Mouse (Mus musculus): Measurements from ENCODE around the gene Zfhx3.

The Zfhx3 gene

DNA sequence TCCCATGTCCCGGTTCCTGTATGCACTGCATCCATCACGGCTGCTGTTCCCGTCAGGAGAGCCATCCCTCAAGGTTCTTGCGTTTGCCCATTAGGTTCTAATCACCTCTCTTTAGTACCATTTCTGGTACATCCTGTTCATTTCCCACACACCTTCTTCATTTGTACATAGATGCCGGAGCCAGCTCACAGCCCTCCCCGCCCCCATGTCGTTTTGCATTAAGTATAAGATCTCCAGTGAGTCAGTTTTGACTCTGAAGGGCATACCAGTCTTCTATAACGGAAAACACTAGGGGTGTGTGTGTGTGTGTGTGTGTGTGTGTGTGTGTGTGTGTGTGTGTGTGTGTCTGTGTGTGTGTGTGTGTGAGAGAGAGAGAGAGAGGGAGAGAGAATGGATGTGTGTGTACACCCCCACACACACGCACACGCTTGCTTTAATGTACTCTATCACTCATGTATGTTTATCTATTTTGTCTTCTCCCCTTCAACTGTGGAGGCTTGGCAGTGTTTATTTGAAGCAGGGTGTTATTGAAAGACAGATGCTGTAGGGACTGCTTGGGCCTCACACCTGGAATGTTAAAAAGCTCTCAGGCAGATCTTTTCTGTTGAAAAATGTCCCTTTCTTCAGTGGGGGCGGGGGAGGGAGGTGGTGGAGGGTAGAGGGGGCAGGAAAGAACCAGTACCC lies 962.0 kb downstream of the Zfhx3 start:
- DNase-seq = no peak

DNA sequence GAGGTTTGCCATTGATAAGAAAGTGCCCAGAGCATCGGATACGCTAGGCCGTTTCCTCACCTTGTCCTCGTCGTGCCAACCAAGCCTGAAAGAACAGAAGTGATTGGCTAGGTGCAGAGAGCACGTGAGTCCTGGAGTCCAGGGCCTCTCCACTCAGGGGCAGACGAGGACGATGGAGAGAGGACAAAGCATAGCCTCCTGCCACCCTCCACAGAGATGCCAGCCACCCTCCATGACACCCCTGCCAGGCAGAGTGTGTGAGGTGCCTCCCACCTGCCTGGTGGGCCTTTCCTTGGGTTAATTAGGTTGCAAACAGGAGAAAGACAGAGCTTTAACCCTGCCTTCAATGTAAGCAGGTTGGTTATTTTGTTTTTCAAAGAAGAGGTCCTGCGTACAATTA lies 965.6 kb downstream of the Zfhx3 start:
- DNase-seq = no peak

DNA sequence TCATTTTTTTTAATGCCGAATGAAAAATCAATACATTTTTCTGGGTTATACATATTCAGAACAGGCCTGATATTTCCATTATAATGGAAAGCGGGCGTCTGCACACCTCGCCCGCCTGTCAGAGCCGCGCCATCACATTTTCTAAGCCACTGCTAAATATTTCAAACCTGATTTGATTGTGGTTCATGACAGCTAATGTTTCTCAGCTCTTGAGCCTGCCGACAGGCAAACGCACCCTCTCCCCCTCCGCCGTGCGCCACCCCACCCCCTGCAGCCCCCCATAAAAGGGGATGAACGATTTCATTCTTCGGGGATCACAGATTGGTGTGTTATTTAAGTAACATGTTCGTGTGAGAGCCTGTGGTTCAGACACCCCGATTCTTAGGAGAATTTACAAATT lies 966.1 kb downstream of the Zfhx3 start:
- DNase-seq = no peak

DNA sequence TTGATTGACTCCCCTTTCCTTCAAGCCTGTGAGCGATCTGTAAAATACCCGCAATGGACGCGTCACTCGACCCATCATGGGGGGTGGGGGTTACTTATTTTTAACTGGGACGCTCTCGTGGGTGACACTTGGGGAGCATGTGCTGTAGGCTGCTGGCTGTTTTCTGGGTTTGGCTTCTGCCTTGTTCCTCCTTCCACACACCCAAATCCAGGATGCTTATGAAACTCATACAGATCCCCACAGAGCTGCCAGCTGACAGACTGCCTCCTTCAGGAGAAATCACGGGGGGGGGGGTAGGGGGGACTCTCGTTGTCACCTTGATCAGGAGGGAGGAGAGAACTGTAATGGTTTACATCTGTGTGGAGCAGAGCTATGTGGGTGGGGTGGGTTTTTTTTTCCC lies 966.6 kb downstream of the Zfhx3 start:
- DNase-seq = no peak

DNA sequence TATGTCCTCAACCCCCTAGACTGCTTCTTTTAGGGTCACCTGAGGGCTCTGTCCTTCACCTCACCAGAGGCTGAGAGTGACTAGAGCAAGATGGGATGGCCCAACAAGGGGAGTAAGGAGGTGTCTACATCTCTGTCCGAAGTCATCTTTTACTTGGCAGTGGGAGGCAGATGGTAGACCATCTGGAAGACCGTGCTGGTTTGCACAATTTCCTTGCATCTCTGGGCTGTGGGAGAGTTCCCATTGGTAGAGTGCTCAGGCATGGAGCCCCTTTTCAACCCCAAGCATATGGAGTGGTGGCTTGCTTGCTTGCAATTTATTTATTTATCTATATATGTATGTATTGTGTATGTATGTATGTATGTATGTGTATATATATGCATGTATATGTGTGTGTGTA lies 967.0 kb downstream of the Zfhx3 start:
- DNase-seq = no peak

DNA sequence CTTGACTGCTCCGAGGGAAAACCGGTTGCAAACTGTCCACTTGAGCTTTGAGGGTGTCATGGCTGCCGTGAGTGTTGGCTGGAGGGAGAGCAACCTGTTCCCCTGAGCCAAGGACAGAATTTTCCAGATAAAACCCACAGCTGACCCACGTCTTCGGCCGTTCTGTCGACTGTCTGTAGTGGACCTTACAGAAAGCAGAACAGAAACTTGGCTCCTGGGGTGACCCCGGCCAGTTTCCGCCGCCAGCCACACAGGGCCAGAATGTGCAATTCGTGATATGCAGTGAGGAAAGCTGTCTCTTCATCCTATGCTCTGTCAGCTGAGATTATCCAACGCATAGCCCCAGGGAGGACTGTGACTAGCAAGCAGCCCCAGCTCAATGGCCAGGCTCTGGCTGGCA lies 968.4 kb downstream of the Zfhx3 start:
- no peak for DNase-seq

DNA sequence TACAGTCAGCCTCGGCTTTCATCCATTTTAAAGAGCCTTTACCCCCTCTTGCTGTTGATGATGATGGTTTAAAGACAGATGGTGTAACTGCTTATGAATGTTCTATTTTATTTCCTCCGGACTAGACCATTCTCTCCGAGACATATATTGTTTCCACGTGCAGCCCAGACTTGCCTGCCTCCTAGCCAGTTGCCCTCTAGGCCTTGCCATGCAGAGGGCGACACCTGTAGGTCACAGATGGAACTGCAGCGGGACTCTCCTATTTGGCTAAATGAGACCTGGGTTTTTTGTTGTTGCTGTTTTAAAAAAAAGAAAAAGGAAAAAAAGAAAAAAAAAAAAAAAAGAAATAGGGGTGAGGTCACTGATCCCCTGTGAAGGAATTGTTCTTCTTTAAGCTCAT lies 969.1 kb downstream of the Zfhx3 start:
- DNase-seq = peak; percentile 69 to 79

DNA sequence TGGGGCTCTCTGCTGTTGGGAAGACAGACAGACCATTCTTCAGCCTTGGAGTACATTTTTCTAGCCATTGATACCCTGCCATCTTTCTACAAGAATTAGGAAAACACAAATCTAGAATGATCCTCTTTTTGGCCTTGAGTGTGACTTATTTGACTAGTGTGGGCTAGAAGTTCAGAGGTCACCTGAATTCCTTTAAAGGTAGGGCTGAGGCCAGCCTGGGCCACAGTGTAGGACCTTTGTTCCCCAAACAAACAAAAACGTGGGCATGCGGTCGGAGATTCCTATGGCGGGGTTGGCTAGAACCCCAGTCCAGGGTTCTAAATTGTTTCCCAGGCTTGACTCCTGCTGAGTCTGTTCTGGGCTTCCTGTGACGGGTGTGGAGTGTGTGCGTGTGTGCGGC lies 970.6 kb downstream of the Zfhx3 start:
- DNase-seq = no peak

DNA sequence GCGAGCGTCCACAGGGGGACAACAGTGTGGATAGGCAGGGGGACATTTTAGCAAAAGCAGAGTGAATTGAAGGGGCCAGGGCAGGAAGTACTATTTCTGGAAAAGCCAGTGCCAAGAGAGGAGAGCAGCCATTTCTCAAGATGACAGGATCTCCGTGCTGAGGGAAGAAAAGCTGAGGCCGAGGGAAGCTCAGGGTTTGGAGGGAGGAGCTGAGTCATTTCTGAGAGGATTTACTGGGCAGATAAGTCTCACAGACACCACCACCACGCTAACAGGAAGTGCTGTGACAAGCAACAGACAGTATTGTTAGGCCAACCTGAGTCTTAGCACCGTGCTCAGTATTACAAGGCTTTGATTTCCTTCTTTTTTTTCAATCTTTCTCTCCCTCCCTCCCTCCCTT lies 973.0 kb downstream of the Zfhx3 start:
- DNase-seq = no peak

DNA sequence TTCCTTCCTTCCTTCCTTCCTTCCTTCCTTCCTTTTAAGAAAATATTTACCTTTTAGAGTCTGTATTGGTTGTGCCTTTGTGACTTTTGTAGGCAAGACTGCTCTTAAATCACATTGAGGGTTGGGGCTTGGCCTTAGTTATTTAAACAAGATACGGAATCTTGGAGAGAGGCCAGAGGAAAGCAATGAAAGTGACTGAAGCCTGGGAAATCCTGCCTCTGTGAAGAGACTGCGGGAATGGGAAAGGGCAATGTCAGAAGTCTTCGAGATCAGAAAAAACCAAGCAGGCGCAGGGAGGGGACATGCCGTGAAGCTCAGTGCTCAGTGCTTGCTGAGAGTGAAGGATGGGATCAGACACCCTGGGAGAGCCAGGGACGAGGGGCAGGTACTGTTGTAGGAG lies 973.4 kb downstream of the Zfhx3 start:
- DNase-seq = no peak

DNA sequence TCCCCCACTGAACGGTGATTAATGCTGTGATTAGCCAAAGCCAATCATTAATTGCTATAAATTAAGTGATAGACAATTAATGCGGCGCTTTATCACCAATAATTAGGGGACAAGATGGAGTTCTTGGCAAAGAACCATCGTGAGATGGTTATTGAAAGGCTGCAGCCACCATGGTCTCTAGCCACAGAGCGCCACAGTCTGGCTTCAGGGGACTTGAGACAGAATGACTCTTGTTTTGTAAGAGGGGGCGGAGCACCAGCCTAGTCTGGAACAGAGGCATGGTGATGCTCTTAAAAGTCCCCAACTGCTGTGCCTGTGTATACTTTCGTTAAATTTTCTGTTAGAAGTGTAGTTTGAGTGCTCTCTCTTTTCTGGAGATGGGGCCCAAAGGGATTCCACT lies 977.7 kb downstream of the Zfhx3 start:
- DNase-seq = no peak

DNA sequence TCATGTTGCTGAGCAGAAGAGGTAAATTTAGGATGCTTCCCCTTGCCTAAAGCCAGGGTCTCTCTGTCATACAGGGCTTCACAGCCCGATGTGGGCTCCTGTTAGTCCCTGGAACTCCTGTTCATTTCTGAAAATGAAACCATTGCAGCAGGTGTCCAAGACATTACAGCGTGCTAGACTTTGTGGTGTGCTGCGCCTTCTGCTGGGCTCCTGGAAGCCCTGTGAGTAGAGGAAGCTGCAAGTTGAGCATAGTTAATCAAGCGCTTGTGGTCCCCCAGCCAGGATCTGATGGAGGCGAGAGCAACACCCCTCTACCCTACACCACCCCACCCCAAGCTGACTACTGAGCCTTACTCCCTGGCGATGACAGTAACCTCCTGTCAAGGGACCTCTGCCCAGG lies 980.7 kb downstream of the Zfhx3 start:
- DNase-seq = no peak

DNA sequence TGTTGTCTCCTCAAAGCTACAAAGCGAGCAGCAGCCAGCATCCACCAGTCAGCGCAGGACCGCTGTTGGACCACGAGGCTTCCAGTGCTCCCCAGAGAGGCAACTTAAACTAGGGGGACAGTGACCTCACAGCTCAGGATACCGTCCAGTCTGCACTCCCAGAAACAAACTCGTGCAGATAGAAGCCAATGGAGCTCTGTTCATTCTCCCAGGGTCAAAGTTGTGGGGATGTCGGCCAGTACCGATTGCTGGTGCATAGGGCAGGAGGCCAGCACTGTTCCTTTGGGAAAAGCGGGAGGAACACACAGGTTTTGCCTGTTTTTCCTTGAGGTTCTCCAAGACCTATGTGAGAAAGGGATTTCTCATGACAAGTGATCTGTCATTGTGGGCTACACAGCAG lies 982.1 kb downstream of the Zfhx3 start:
- DNase-seq = no peak

DNA sequence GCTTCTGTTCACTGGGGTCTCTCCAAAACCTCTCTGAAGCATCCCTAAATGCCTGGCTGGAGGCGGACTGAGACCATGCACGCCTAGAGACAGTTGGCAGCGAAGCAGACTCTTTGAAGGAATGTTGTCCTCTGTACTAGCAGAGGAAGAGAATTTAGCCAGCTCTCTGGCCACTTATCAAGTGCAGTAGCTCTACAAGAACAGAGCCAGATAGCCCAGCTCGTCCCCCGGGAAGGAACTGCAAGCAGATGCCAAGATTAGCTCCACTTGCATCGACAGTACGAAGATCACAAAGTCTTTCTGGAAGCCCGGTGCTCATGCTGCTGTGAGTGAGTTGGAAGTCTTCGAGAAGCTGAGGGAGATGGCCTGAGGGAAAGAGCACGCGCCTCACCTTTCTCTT lies 983.7 kb downstream of the Zfhx3 start:
- DNase-seq = no peak

DNA sequence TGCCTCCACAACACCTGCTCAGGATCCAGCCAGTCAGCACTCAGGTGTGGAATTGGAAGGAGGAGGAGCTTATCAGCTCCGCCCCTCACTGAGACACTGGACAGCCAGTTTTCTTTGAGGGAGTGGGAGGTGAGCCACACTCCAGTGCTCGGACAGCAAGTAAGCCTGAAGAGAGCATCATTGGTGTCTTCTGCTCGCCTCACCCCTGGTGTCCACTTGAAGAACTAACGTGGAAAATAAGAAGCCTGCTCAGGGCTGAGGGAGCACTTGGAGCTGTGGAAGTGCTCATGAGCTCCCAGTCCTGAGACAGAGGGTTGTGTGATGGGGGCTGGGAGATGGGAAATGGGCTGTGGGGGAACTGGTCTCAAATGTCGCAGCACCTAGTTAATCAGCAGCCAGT lies 988.2 kb downstream of the Zfhx3 start:
- DNase-seq = no peak

DNA sequence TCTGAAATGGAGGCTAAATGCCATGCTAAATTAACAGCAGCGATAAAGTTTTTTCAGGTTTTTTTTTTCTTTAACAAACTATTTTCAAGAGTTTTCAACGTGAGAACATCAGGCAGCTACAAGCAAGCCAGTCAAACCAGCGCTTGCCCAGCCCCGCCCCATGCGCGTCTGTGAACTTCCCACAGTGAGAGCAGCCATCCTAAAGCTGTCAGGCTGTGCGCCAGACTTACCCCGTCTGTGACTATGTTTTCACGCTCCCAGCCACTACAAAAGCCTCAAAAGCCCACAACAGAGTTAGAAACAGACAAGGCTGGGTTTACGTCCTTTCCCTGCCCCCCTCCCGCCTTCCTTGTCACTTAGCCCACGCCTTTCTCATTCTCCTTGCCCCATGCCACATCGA lies 989.4 kb downstream of the Zfhx3 start:
- DNase-seq = no peak

DNA sequence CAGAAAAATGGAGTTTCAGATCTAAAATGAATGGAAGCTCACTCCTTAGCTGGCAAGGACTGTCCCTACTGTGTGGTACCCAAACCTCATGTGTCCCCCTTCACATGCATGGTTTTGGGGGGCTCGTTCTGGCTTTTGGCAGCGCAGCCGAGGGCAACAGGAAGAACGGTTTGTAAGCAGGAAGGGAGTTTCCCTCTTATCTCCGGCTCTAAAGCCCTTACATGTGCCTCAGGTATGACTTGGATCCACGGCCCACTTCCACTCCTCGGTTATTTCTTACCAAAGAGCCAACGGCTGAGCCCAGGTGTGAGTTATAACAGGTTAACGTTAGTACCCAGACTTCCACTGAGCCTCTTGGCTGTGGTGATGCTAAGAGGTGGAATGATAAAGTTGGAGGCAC lies 990.3 kb downstream of the Zfhx3 start:
- DNase-seq = no peak

DNA sequence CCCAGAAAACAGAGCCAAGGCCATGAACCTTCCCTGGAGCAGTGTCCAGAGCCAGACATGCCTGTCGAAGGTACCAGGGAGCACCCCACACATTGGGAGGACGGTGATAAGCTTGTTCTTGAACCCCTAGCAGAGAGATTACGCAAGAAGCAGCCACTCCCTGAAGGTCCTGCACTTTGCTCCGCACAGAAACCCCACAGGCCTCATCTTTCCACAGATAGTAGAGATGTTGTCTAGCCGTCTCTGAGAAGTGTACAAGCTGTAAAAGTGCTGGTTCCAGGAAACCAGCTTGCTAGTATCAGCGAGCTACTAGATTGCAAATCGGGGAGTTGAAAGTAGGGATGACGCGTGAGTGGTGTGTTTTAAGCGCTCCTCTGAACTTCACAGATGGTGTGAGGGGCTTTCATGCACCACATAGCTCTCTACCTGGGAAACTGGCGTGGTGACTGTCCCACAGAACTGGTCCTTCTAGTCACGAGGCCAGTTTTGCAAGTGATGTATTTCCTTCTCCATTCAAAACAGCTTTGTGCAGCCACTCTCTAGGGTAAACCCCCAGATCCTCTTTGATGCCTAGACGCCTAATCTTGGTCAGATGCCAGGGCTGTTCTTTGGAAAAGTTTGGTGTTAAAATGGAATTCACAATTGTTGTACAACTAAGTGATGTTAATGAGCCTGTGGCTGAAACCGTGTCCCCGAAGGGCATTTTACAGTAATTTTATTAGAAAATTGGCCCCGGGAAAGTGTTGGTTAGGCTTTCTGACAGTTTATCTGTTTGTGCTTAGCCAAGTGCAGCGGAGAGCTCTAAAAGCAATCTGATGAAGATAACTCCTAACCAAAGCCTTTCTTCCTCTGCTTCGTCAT lies 993.6 kb downstream of the Zfhx3 start:
- no peak for DNase-seq

DNA sequence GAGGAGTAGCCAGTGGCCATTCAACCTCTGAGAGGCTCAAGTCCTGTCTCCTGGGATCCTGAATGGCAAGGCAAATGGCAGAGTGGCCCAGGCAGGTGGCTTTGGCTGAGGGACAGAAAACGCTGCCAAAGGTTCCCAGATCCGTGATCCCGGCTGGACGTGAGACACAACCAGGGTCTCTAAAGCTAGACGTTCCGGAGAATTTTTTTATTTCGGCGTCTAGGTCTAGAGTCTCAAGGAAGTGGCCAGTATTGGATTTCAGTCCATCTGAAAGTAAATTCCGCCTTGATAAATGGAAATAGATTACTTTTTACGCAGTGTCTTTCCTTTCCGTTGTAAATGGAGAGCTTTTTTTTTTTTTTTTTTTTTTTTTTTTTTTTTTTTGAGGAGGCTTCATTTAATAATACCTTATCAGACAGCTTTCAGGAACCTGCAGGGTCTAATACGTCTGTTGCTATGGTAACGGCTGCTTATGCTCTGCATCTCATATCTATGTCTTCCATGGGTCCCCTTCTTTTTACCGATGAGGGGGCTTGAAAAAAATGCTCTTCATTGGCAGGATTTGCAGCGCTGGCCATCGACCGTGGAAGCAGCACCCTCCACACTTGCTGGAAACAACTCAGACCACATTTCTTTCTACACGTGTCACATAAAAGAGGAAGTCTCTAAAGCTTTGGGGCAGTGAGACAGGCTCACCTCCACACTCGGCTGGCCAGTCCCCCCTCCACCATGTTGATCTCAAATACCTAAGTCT lies 994.4 kb downstream of the Zfhx3 start:
- DNase-seq = no peak

DNA sequence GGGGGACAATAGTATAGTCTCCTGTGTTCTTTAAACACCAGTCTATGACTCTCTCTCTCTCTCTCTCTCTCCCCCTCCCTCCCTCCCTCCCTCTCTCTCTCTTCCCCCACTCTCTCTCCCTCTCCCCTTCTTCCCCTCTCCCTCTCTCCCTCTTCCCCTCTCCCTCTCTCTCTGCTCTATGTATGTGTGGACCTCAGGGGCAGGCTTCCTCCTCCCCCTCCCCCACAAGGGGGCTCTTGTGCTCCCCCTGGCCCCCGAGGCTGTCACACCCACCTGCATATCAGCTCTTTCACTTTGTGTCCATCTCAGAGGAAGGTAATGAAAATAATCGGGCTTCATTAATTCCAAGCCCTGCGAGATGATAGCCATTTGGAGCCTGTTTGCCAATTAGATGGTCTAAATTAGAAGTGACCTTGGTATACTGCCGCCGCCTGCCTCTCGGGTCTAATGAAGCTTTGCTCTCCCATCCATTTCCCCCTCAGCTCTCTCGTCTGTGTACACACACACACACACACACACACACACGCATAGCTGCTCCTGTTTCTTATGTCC lies 995.5 kb downstream of the Zfhx3 start:
- DNase-seq = no peak

DNA sequence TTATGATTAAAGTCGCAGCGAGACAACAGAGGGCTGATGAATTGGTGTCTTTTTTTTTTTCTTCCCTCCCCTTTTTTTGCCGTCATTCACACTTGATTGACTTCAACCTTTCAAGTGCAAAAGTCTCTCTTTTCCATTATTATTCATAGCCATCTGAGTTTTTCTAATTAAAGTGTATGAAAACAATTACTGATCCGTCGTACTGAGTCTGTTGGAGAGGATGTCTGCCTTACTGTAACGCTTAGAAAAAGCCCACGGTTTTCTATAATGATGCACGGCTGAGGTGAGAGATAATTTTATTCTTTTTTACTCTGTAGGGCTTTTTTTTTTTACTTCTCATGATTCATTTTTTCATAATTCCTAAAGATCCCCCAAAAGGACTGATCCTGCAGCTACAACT lies 1000.2 kb downstream of the Zfhx3 start:
- DNase-seq = no peak

DNA sequence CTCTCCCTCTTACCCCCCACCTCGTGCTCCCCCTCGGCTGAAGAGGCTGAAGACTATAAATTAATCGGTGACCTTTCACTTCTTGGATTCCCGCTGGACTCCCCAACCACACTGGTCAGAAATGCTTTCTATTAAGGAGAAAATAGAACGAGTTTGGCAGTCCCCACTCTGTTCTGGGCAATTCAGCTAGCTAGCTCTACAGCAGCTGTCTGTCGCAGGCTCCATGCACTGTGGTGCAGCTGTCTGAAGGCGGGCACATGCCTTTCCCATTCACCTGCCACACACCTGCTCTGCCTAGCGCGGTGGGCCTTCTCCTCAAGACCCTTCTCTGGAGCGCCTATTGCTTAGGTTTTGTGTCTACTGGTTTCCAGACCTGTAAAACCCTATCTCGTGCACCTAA lies 1000.7 kb downstream of the Zfhx3 start:
- no peak for DNase-seq

DNA sequence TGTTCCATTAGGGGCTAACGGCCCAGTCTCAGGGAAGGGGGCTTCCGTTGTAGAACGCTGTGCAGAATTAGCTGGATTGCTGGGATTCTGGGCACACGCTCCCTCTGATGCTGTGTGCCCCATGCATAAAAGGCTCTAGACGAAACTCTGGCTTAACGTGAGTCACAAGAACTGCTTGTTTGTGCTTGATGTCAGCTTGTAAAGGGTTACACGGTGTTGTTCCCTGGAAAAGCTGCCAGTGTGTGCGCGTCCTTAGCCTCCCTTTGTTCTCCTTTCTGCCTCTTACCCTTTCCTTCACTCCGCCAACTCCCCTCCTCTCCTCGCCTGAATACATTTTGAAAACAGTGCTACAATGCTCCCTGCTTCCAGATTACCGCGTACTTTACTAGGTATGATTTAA lies 1001.9 kb downstream of the Zfhx3 start:
- DNase-seq = no peak

DNA sequence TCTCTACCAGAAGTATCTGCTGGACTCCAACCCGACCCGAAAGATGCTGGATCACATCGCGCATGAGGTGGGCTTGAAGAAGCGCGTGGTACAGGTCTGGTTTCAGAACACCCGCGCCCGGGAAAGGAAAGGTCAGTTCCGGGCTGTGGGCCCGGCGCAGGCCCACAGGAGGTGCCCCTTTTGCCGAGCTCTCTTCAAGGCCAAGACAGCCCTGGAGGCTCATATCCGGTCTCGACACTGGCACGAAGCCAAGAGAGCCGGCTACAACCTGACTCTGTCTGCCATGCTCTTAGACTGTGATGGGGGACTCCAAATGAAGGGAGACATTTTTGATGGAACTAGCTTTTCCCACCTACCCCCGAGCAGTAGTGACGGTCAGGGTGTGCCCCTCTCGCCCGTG lies 1007.9 kb downstream of the Zfhx3 start:
- no peak for DNase-seq

Measured in thymus, adult 18-20 months (tissue).